Mouse (Mus musculus): ENCODE results near the gene Cenpu. TPM values are rescaled to one million over a fixed set of nuclear protein-coding genes. Genes with fewer than 3 reads are reported as not detected.

The Cenpu gene
- polyA plus RNA-seq, 1 experiment from 2014 or later, result 14.4 TPM

DNA sequence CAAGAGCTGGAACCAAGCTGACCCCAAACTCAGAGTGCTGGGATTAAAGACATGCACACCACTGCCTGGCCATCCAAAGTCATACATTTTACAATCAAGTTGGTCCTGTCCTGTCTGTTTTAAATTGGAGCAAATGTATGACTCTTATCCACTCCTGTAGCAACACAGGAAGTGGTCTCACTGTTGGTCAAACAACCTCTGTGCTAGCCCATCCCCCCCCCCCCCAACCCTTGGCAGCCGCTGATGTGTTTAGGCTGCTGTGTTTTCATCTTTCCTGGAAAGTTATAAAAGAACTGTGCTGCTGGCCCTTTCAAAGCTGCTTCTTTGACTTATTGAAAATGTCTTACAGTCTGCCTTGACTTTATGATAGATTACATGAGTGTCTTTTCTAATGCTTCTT, 73.3 kb downstream of the Cenpu start:
- Histone ChIP-seq H3K27ac (no peak overlapping the region), H3K4me1 (0 out of 2 replicates have a peak, but pooled peaks cover 3% of the 10 kb centered on the region), H3K36me3 (no peaks in the 10 kb centered on the region), H3K9me3 (no peaks in the 10 kb centered on the region), H3K9ac (no peak overlapping the region), H3K27me3 (replicated peaks) (no peaks in the 10 kb centered on the region), H3K4me2 (no peak overlapping the region), H3K4me3 (replicated peaks) (no peak overlapping the region)
- no peak for ATAC-seq (ENCODE audit: insufficient read depth, low FRiP score, low read depth)
- 5% methylated on average over 1 of the region's 1 CpGs for WGBS

DNA sequence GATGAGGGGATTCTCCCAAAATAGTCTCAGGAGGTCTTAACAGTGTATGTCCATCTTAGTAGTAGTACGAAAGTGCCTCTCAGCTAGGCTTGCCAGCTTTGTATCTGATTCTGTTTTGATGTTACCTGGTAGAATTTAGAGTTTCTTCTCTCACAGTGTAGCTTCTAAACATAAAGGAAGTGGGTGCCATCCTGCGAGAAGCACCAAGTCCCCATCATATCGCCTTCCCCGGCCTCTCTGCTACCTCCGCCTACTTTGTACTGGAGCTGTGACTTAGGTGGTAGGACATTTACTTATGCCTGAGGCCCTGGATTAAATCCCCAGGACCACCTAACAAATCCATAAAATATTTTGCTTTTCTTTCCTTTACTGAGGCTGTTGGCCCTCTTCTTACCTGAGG, 74.8 kb downstream of the Cenpu start:
- 0 out of 2 replicates have a peak, but pooled peaks cover 3% of the 10 kb centered on the region for H3K4me1 ChIP-seq
- no peak overlapping the region for H3K9ac ChIP-seq
- no peak for ATAC-seq (ENCODE audit: insufficient read depth, low FRiP score, low read depth)
- H3K9me3 ChIP-seq, result no peaks in the 10 kb centered on the region
- H3K36me3 ChIP-seq, result peaks cover 6% of the 10 kb centered on the region; the same call in 1 of the 2 replicates
- no peak overlapping the region for H3K4me2 ChIP-seq
- no peak overlapping the region for H3K27ac ChIP-seq
- 94% methylated on average over 5 of the region's 5 CpGs for WGBS
- no peak overlapping the region for H3K4me3 ChIP-seq (replicated peaks)
- no peaks in the 10 kb centered on the region for H3K27me3 ChIP-seq (replicated peaks)

DNA sequence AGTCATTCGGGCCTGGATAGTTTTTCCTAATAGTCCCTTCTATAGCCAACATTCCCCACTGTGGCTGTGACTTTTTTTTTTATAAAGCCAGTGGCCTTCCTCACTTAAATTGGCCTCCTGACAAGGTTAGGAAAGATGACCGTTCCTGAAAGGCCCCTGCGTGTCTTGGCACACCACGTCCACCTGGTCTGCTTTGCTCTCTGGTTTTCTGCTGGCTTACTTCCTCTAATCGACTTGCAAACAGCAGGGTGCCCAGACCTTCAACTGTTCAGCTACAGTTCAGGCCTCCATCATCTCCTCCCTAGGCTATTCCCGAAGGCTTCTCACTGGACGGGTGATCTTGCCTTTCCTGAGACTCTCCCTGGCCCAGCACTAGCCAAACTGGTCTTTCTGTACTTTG, 76.1 kb downstream of the Cenpu start:
- 77% methylated on average over 7 of the region's 7 CpGs for WGBS
- no peaks in the 10 kb centered on the region for H3K9me3 ChIP-seq
- H3K4me1 ChIP-seq, result 0 out of 2 replicates have a peak, but pooled peaks cover 3% of the 10 kb centered on the region
- no peak for ATAC-seq (ENCODE audit: insufficient read depth, low FRiP score, low read depth)
- H3K9ac ChIP-seq, result no peak overlapping the region
- no peak overlapping the region for H3K27ac ChIP-seq
- no peaks in the 10 kb centered on the region for H3K27me3 ChIP-seq (replicated peaks)
- H3K4me3 ChIP-seq (replicated peaks), result no peak overlapping the region
- H3K36me3 ChIP-seq, result peaks cover 10% of the 10 kb centered on the region
- H3K4me2 ChIP-seq, result no peak overlapping the region

DNA sequence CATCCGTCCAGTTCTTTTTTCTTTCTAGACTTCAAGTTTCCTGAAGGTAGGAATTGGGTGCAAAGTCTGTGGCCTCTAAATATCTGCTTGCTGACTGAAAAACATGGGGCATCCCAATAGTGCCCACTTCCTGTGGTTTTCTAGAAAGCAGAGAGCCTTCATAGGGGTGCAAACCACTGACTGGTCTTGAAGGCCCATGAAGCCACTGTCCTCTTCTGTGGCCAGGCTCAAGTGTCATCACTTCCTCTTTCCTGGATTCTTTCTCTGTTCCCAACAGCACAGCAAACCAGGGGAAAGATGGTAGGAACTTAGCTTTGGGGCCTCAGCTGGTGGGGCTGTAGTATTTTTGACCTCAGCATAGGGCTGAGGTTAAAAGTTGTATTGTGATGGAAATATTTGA, 76.8 kb downstream of the Cenpu start:
- 91% methylated on average over 1 of the region's 1 CpGs for WGBS
- ATAC-seq (ENCODE audit: insufficient read depth, low FRiP score, low read depth), result no peak

More for the DNA sequence above, 76.8 kb downstream of the Cenpu start:
- H3K27ac ChIP-seq, result no peak overlapping the region
- H3K27me3 ChIP-seq (replicated peaks), result no peaks in the 10 kb centered on the region
- H3K9ac ChIP-seq, result no peak overlapping the region
- no peaks in the 10 kb centered on the region for H3K9me3 ChIP-seq
- H3K4me1 ChIP-seq, result 0 out of 2 replicates have a peak, but pooled peaks cover 3% of the 10 kb centered on the region
- no peak overlapping the region for H3K4me3 ChIP-seq (replicated peaks)
- peaks cover 11% of the 10 kb centered on the region for H3K36me3 ChIP-seq
- no peak overlapping the region for H3K4me2 ChIP-seq

Other genes starting within 250 kb of the Cenpu start
- 24.1 and 25.7 TPM in 2 replicates for gene Acsl1, start 81.0 kb upstream of the Cenpu start, polyA plus RNA-seq (2015; fragmentation: Nextera tagmentation; extraction: Ambion mirVana)
- 13.8 and 15.0 TPM in 2 replicates for gene Primpol, start 65.2 kb downstream of the Cenpu start, polyA plus RNA-seq (2015; fragmentation: Nextera tagmentation; extraction: Ambion mirVana)
- 63.5 and 63.8 TPM in 2 replicates for gene Casp3, start 65.3 kb downstream of the Cenpu start, polyA plus RNA-seq (2015; fragmentation: Nextera tagmentation; extraction: Ambion mirVana)
- 31.5 and 34.5 TPM in 2 replicates for gene Irf2, start 187.7 kb downstream of the Cenpu start, polyA plus RNA-seq (2015; fragmentation: Nextera tagmentation; extraction: Ambion mirVana)

All from stomach, embryonic 15.5 days (tissue).